Mouse (Mus musculus) cerebellum, postnatal 10 days (tissue): ENCODE data around the gene Cnpy1.

Source experiments
- DNase-seq, 2 experiments: peaks; one replicate each; pipeline ENCODE4 v3.0.0; 2021; ENCODE audit warnings: mixed read lengths in 2 of 2

Cnpy1 gene

DNA sequence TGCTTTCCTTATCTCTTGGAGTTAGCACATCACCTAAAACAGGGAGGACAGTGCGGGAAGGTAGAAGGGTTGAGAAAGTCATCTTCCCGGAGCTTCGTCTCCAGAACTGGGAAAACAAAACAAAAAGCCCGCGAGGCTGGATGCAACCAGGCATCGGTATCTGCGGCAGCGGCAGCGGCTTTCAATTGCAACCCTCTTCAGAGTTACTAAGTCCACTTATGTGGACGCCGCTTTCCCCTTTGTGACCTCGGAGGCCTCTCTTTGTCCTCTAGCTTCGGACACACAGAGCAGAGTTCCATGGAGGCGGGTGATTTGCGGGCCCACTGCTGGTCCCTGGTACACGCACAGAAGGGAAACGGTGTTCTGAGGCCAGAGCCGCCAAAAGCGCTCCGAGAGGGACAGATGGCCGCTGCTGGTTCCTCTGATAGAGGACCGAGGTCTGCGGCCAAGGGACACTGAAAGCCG, 83.6 kb downstream of the Cnpy1 start:
- DNase-seq: peak; percentile 88 to 92

DNA sequence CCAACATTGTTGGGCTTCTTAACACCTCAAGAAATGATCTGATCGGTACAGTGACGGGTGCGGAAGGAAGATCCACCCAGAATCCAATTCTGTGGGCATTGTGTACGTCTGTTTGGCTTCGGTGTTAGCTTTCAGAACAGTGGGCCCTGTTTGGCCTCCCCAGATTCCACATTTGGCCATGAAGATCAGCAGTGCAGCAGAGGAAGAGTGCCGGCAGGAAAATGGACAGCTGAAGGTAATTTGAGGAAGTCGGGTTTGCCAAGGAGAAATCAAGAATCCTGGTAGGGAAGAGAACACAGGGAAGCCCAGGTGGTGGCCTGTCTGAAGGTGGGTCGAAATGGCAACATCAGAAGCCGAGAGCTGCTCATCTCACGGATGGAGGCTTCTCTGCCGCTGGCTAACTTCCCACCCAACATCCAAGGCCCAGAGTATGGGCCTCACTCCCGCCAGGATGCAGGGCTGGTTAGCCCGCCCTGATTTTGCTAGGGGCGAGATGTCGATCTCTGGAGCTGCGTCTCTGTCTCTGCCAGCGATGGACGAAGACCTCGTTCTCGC, 84.1 kb downstream of the Cnpy1 start:
- peak; percentile 76 to 78 for DNase-seq

DNA sequence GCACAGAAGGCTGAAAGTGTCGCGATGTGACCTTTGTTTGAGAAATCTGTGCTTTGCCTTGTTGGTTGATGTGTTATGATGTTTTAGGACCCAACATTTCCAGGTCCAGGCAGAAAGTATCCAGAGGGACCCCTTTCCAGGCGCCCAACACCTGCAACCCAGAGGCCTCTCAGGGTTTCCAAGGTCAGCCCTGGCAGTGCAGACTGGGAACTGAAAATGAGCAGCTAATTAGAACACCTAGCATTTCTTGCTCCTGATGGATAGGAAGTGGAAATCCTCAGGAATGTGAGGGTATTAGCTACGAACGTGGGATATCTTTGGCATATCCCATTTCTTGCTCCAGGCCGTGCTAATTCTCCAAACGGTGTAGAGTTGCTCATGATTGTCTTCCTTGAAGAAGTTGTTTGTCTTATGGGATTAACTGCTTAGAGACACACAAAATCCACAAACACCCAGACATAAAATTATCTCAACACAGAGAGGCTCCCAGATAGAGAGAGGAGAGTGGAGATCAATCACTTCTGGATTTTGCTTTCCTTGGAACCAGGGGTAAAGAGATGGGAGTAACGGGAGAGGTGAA, 85.6 kb downstream of the Cnpy1 start:
- DNase-seq: no peak

DNA sequence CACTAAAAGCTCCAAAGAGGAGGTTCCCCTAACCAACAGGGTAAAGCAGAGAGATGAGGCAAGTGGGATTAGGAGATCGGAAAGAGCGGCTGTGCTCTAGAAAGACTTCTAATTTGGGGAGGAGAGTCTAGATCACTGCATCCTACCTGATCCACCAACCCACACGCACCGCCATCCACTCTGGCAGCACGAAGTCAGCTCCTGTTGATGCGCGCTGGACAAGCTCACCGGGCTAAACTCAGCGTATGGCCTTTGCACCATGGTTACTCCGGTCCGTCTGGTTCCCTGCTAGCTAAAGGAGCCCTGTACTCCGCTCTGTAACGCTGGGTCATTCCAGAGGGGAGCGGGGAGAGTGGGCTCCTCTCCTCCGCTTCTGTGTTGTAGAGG, 86.5 kb downstream of the Cnpy1 start:
- peak in 1 of 2 experiments; percentile 25 for DNase-seq

DNA sequence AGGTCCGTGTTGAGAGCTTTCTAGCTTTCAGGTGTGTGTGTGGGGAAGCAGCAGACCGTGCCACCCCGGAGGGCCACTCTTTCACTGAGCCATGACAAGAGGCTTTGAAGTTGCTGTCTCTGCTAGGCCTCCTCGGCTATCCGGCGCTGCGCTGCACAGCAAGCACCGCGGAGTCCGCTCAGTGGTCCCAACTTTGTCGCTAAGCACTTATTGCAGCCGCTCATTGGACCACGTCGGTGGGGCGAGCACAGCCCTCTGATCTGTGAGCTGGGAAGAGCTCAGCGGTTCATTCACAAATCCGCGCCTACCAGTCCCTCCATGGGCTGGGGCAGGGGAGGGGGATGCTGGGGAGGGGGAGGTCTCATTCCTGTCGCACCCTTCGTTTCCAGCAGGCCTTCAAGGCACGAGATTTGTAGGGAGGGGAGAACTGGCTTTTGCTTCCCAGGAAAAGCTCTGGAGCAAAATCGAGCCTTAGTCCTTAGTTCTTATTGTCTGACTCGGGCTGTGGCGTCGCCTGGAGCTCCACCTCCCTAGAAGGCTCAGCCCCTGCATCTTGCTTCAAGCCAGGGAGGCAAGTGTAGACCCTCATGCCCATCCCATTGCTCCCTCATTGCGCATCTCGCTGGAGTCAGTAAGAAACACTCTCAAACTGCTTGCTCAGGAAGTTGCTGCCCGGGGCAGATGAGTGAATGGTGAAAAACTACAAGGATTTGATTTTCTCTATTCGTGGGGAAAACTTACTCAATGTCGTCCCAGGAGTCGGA, 87.1 kb downstream of the Cnpy1 start:
- peak; percentile 54 to 58 for DNase-seq

DNA sequence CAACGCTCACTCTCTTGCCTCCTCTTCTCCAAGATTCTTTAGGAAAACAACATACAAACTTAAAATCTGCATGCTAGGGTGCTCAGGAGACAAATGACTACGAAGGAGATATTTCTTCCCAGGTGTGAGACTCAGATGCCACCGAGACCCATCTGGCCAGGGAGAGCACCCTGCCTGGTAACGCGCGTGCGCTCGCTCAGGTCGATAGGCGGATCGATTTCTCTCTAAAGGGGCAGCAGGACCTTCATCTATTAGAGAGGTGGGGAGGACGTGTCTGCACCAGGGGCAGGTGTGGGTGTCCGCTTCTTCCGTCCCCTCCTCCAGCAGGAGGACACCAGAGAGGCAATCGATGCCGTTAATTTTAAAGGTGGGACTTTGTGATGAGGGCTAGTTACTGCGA, 87.8 kb downstream of the Cnpy1 start:
- DNase-seq: no peak

DNA sequence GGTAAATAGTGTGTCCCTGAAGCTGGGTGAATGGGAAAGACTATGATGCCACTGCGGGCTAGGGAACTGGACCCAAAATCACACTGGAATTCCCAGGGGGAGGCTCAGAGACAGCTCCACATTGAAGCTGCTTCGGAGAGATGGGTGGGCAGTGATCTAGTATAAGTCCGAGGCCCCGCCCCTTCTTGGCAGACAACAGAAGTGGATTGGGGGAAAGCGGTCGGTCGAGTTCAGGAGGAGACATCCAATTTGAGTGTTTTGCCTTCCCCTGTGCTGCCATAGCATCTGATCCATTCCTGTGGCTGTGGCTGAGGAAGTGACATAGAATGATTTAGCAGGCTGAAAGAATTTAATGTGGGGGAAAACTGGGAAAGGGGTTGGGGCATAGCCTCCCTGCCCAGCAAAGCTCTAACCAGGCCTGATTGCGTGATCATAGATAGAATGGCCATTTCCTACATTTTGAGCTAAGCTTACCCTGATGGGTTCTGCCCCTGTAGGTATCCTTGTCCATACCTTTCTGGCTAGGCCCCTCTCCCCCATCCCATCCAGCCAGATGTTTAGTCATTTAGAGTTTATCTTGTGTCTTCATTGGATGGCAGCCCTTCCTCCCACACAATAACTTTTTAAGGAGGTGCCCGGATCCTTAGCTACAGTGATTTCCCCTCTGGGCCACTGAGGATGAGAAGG, 88.4 kb downstream of the Cnpy1 start:
- peak; percentile 48 to 62 for DNase-seq
